Mouse (Mus musculus) cerebellum, postnatal 14 days (tissue): ENCODE results near the gene Ncl.
A peak's percentile ranks its signal among the peaks of the same experiment; 100 is the strongest.

Source experiments
- DNase-seq, 2 experiments: peaks; one replicate each; pipeline ENCODE4 v3.0.0; 2021; ENCODE audit warnings: mixed read lengths in 2 of 2

The Ncl gene

DNA sequence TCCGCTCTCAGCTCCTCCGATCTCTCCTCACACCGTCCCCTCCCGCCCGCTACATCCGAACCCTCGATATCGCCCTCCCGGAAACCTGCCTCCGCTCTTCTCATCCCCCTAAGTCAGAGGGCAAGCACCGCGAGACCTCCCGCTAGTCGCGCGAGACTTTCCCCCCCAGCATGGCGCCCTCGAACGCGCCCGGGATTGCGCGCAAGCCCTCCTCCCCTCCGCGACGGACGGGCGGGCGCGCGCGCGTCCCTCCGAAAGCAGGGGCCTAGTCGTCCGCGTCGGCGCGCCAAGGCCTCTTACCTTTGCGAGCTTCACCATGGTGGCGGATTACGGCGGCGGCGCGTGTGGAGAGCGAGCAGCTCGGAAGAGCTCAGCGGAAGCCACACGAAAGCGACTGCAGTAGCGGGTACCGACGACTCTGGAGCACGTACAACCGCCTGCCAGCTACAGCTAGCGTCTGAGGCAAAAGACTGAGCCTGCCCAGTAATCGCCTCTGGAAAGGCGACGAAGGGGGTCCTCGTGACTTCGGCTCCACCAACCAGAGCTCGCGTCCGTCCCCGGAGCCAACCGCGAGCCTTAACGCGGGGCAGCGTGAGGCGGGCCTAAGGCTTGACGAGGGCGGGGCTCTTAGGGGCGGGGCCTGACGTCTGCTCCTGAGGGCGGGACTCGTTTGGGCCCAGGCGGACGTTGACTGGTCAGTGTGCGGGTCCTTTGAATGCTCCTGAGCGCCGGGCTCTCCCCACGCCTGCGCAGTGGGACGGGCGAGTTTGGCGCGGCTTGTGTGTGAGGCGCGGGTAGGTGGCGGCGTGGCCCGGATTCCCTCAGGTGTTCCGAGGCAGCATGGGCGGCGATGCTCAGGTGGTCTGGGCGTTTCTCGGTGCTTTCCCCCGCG lies at the start of gene Ncl:
Ncl (minus strand) TSS at position 495 of the 892 bp plus-strand sequence.
- peak; percentile 98 to 99 for DNase-seq

- no peak for DNase-seq
These were observed 49.3 kb upstream of the Ncl start for GRCm38 (mm10) chr1:86408515-86408914.

GRCm38 (mm10) chr1:86406914-86407313 lies 47.7 kb upstream of the Ncl start:
- DNase-seq = no peak

DNA sequence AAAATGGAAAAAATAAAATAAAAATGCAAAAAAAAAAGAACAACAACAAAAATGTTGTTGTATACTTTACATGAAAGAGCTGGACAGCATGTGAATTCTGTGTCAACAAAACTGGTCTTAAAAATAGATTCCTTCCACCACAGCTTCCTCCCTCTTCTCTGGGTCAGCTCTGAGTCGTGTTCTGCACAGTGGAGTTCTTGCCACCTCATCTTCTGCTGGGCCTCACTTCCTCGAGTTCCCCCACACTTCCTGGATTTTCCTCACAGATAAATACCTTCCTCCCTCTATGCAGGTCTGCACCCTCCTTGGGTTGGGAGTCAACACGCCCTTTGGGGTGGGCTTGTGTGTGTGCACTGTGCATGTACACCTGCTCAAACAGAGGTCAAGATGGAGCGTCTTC lies 47.1 kb upstream of the Ncl start:
- no peak for DNase-seq

DNA sequence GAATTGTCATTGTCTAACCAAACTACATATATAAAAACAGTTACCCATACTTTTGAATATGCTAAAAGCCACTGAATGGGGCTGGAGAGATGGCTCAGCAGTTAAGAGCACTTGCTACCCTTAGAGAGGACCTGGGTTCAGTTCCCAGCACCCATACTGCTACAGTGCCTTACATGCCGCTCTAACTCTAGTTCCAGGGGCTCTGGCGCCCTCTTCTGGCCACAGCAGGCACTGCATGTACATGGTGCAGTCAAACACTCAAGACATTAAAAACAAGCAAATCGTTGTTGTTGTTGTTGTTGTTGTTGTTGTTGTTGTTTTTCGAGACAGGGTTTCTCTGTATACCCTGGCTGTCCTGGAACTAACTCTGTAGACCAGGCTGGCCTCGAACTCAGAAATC lies 45.6 kb upstream of the Ncl start:
- peak in 1 of 2 experiments; percentile 40 for DNase-seq

- DNase-seq = no peak
These were observed 41.0 kb upstream of the Ncl start for GRCm38 (mm10) chr1:86400096-86400754.

DNA sequence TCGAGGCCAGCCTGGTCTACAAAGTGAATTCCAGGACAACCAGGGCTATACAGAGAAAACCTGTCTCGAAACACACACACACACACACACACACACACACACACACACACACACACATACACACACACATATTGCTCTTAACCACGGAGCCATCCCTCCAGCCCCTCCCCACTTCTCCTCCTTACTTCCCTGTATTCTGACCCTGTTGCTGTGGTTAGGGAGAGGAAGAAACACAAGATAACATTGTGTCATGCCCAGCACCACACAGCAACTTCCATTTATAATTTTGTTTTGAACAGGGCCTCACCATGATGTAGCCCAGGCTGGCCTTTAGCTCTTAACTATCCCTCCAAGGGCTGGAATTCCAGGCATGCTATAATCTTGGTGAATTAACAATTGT lies 40.1 kb upstream of the Ncl start:
- DNase-seq = no peak

- no peak for DNase-seq
These were observed 39.0 kb upstream of the Ncl start for GRCm38 (mm10) chr1:86398222-86398621.

GRCm38 (mm10) chr1:86397621-86398020 lies 38.4 kb upstream of the Ncl start:
- DNase-seq = no peak

GRCm38 (mm10) chr1:86395897-86396296 lies 36.7 kb upstream of the Ncl start:
- DNase-seq = peak in 1 of 2 experiments; percentile 40

DNA sequence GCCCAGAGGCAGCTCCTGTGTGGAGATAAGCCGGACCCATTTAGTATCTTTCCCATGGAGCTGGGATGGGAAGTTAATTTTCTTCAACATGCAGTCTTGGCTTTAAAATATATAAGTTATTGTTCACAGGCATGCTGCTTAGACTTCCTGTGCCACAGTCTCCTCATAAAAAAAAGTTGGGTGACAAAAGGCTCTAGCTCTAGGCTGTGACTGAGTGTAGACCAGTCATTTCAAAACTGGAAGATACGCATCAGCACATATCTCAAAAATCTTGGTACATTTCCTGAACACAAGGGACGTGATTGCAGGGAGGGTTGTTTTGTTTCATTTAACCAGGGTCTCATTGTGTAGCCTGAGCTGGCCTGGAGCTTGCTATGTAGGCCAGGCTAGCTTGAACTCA lies 35.0 kb upstream of the Ncl start:
- DNase-seq = no peak

- no peak for DNase-seq
These were observed 34.0 kb upstream of the Ncl start for GRCm38 (mm10) chr1:86393219-86393618.

DNA sequence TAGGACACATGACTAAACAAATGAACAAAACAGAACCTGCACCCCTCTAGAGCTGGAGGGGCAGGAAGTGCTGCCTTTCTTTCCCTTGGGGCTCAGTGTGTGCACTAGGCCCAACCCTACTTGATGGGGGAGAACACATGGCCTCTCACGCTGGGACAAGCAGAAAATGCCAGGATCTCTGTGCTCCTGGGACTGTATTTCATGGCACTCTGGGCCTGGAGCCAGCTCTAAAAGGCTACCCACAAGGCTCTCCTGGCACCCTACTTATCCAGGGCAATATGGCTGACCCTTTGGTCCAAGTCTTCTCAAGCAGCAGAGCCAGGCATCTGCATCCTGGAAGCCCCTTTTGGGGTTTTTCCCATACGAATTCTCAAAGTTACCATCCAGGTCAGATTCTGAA lies 32.2 kb upstream of the Ncl start:
- peak; percentile 60 to 62 for DNase-seq

- peak; percentile 85 to 90 for DNase-seq
These were observed 30.0 kb upstream of the Ncl start for GRCm38 (mm10) chr1:86389230-86389629.

GRCm38 (mm10) chr1:86381027-86381426 lies 21.8 kb upstream of the Ncl start:
- DNase-seq = peak; percentile 38 to 64

DNA sequence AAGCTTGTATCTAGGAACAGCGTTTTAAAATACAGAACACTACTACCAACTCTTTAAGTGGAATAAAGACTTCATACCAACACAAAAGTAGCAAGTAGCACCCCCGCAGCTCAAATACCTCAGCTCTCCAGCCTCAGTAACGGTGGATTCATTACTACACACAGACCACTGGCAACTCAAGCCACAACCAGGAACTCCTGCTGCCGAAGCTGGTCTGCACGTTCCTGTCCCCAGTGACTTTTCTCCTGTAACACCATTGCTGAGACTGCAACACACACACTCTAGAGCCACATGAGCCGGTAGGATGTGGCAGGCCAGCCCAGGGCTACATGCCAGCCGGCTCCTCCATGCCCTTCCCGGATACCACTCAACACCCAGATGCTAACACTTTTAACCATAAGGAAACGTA lies 20.0 kb upstream of the Ncl start:
- no peak for DNase-seq

DNA sequence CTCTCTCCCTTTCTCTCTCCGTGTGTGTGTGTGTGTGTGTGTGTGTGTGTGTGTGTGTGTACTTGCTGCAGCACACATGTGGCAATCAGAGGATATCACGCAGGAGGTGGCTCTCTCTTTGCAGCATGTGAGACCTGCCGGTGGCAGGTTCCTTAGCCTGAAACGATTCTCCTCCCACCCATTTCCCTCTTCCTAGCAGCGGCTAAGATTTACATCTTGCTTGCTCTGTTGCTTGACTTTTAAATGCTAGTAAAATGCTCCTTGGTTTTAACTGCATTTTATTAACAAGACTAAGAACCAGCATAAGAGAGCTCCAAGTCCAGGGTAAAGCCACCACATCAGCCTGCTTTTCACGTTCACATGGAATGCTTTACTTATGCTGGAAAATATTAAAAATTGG lies 19.5 kb upstream of the Ncl start:
- no peak for DNase-seq

GRCm38 (mm10) chr1:86376354-86376753 lies 17.2 kb upstream of the Ncl start:
- no peak for DNase-seq

- DNase-seq = peak in 1 of 2 experiments; percentile 45
These were observed 12.8 kb upstream of the Ncl start for GRCm38 (mm10) chr1:86371997-86372396.

DNA sequence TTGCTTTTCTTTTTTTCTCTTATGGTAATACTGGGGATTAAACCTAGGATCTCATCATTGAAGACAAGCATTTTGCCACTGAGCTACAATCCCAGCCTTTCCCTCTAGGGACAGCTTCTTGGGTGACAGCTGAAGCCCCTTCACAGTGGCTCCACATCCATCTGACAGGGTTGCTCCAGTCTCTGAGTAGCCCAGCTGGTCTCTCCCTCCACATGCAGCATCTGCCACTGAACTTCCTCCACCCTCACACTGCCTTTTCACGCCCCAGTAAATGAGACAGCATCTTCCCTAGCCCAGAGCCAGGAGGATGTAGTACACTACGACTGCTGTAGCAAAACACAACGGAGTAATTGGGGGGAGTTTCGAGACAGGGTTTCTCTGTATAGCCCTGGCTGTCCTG lies 8.9 kb upstream of the Ncl start:
- no peak for DNase-seq

DNA sequence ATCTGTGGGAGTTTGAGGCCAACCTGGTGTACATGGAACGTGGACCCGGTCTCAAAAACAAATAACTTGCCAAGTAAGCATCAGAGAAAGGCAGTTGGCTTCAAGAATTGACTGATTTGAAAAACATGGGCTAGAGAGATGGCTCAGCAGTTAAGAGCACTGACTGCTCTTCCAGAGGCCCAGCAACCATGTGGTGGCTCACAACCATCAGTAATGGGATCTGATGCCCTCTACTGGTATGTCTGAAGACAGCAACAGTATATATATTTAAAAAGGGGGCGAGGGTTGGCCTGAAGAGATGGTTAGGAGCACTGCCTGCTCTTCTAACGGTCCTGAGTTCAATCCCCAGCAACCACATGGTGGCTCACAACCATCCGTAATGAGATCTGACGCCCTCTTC lies 4.5 kb upstream of the Ncl start:
- DNase-seq = no peak

DNA sequence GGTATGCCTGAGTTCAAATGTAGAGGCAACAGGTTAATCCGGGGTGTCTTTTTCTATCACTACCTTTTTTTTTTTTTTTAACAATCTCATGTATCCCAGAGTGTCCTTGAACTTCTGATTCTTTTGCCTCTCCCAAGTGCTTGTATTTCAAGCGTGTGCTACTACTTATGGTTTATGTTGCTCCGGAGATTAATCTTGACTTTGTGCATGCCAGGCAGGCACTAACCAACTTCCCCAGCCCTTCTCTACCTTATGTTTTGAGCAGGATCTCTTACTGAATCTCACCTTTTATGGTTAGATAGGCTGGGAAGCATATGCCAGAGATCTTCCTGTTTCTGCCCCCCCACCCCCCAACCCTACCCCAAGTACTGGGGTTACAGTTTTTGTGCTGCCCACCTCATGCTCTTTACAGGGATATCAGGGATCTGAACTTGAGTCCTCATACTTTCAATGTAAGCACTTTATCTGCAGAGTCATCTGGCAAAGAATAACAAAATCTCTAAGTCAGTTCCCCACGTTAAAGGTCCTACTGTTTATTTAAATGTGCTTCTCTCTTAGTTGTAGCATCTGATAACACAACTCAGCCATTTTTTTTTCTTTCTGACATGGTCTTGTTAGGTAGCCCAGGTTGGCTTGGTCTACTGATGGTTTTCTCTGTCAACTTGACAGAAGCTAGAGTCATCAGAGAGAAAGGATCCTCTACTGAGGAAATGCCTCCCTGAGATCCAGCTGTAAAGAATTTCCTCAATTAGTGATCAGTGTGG lies 2.8 kb upstream of the Ncl start:
- no peak for DNase-seq

DNA sequence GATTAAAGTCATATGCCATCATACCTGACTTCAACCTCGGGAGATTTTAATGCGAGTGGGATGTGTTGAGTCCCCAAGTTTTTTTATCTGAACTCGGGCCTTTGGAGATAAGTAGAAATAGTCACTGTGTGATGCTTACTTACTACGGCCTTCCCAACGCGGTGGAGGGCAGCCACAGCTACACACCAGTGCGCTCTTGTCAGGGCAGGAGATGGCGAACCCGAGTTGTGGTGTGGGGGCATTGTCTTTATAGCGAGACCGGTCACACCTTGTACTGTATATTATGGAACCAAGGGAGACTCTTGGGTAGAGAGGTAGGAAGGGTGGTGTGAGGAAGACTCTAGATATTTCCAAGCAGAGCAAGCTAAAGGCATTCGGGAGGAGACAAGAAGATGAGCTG lies 1.2 kb upstream of the Ncl start:
- no peak for DNase-seq

- DNase-seq = no peak
These were observed 589 bp upstream of the Ncl start for GRCm38 (mm10) chr1:86359798-86360179.
